Mouse (Mus musculus): ENCODE measurements around the gene Mlh1.

Mlh1 gene

GRCm38 (mm10) chr9:111221580-111221979, 50.0 kb downstream of the Mlh1 start:
- DNase-seq (ENCODE audit: extremely low read depth, insufficient read length, low spot score) = no peak

GRCm38 (mm10) chr9:111220551-111221080, 51.0 kb downstream of the Mlh1 start:
- no peak for DNase-seq (ENCODE audit: extremely low read depth, insufficient read length, low spot score)

GRCm38 (mm10) chr9:111216424-111216823, 55.2 kb downstream of the Mlh1 start:
- DNase-seq (ENCODE audit: extremely low read depth, insufficient read length, low spot score) = no peak

GRCm38 (mm10) chr9:111213501-111213900, 58.1 kb downstream of the Mlh1 start:
- no peak for DNase-seq (ENCODE audit: extremely low read depth, insufficient read length, low spot score)

GRCm38 (mm10) chr9:111211122-111212041, 60.2 kb downstream of the Mlh1 start:
- no peak for DNase-seq (ENCODE audit: extremely low read depth, insufficient read length, low spot score)

- no peak for DNase-seq (ENCODE audit: extremely low read depth, insufficient read length, low spot score)
Measured at GRCm38 (mm10) chr9:111210412-111210811, 61.2 kb downstream of the Mlh1 start.

GRCm38 (mm10) chr9:111209158-111209699, 62.4 kb downstream of the Mlh1 start:
- no peak for DNase-seq (ENCODE audit: extremely low read depth, insufficient read length, low spot score)

GRCm38 (mm10) chr9:111208185-111208584, 63.4 kb downstream of the Mlh1 start:
- DNase-seq (ENCODE audit: extremely low read depth, insufficient read length, low spot score) = no peak

- DNase-seq (ENCODE audit: extremely low read depth, insufficient read length, low spot score) = no peak
Measured at GRCm38 (mm10) chr9:111207683-111208082, 63.9 kb downstream of the Mlh1 start.

GRCm38 (mm10) chr9:111204601-111205375, 66.8 kb downstream of the Mlh1 start:
- DNase-seq (ENCODE audit: extremely low read depth, insufficient read length, low spot score) = no peak

GRCm38 (mm10) chr9:111200208-111200607, 71.4 kb downstream of the Mlh1 start:
- no peak for DNase-seq (ENCODE audit: extremely low read depth, insufficient read length, low spot score)

GRCm38 (mm10) chr9:111198332-111198731, 73.3 kb downstream of the Mlh1 start:
- no peak for DNase-seq (ENCODE audit: extremely low read depth, insufficient read length, low spot score)

- no peak for DNase-seq (ENCODE audit: extremely low read depth, insufficient read length, low spot score)
Measured at GRCm38 (mm10) chr9:111197712-111198111, 73.9 kb downstream of the Mlh1 start.

- DNase-seq (ENCODE audit: extremely low read depth, insufficient read length, low spot score) = no peak
Measured at GRCm38 (mm10) chr9:111197116-111197515, 74.5 kb downstream of the Mlh1 start.

GRCm38 (mm10) chr9:111193211-111193610, 78.4 kb downstream of the Mlh1 start:
- peak; percentile 7 for DNase-seq (ENCODE audit: extremely low read depth, insufficient read length, low spot score)

- DNase-seq (ENCODE audit: extremely low read depth, insufficient read length, low spot score) = no peak
Measured at GRCm38 (mm10) chr9:111188731-111189130, 82.9 kb downstream of the Mlh1 start.

GRCm38 (mm10) chr9:111186861-111187260, 84.7 kb downstream of the Mlh1 start:
- no peak for DNase-seq (ENCODE audit: extremely low read depth, insufficient read length, low spot score)

- DNase-seq (ENCODE audit: extremely low read depth, insufficient read length, low spot score) = no peak
Measured at GRCm38 (mm10) chr9:111184929-111185328, 86.7 kb downstream of the Mlh1 start.

GRCm38 (mm10) chr9:111182176-111182575, 89.4 kb downstream of the Mlh1 start:
- peak; percentile 32 for DNase-seq (ENCODE audit: extremely low read depth, insufficient read length, low spot score)

GRCm38 (mm10) chr9:111178971-111179370, 92.6 kb downstream of the Mlh1 start:
- no peak for DNase-seq (ENCODE audit: extremely low read depth, insufficient read length, low spot score)
